Mouse (Mus musculus): Measurements from ENCODE around the gene Palmd. TPM values are rescaled to one million over a fixed set of nuclear protein-coding genes. Genes with fewer than 3 reads are reported as not detected.

The Palmd gene
- polyA plus RNA-seq, 1 experiment from 2014 or later, result 11.7 TPM

DNA sequence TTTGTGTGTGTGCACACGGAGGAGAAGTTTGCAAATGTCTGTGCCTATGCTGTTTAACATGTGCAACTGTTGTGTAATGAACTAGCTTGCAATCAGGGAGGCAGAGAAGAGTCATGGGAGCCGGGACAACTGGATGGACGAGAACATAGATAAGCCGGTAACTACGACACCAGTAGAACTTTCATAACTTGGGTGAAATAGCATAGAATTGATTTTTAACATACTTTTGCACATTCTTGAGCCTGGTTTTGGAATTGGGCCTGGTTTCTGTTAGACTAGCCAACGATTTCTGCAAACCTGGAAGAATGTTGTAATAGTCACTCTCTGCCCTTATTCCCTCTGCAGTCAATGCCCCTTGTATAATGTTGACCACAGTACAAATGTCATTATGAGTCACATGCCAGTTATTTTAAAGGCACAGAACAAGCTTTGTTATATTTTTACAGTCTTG, 18.1 kb downstream of the Palmd start:
- Histone ChIP-seq H3K4me2 (ENCODE audit: low read depth, low read length) (no peak overlapping the region), H3K9ac (ENCODE audit: low read length) (no peak overlapping the region), H3K4me1 (replicated peaks; ENCODE audit: control insufficient read depth, insufficient read depth, low read length) (0 out of 2 replicates have a peak, but pooled peaks cover 2% of the 10 kb centered on the region), H3K36me3 (ENCODE audit: control insufficient read depth, insufficient read depth, low read length) (no peaks in the 10 kb centered on the region), H3K27me3 (ENCODE audit: control insufficient read depth, insufficient read depth, low read depth, low read length) (no peaks in the 10 kb centered on the region), H3K27ac (ENCODE audit: low read length) (no peak overlapping the region), H3K9me3 (ENCODE audit: control insufficient read depth, low read length) (no peaks in the 10 kb centered on the region), H3K4me3 (ENCODE audit: low read length) (no peak overlapping the region)
- WGBS, result 49% methylated on average over 6 of the region's 6 CpGs
- peak; percentile 66 for ATAC-seq (ENCODE audit: low read depth)

GRCm38 (mm10) chr3:116946476-116946875, 22.3 kb downstream of the Palmd start:
- Histone ChIP-seq H3K4me3 (ENCODE audit: low read length) (no peak overlapping the region), H3K27me3 (ENCODE audit: control insufficient read depth, insufficient read depth, low read depth, low read length) (no peaks in the 10 kb centered on the region), H3K9me3 (ENCODE audit: control insufficient read depth, low read length) (no peaks in the 10 kb centered on the region), H3K9ac (ENCODE audit: low read length) (no peak overlapping the region), H3K36me3 (ENCODE audit: control insufficient read depth, insufficient read depth, low read length) (no peaks in the 10 kb centered on the region), H3K4me1 (replicated peaks; ENCODE audit: control insufficient read depth, insufficient read depth, low read length) (no peaks in the 10 kb centered on the region), H3K4me2 (ENCODE audit: low read depth, low read length) (no peak overlapping the region), H3K27ac (ENCODE audit: low read length) (no peak overlapping the region)
- WGBS, result 81% methylated on average over 4 of the region's 4 CpGs
- ATAC-seq (ENCODE audit: low read depth), result no peak

GRCm38 (mm10) chr3:116943422-116943821, 25.4 kb downstream of the Palmd start:
- H3K27me3 ChIP-seq (ENCODE audit: control insufficient read depth, insufficient read depth, low read depth, low read length), result no peaks in the 10 kb centered on the region; the same call in 1 of the 2 replicates
- no peaks in the 10 kb centered on the region for H3K36me3 ChIP-seq (ENCODE audit: control insufficient read depth, insufficient read depth, low read length)
- peaks cover 1% of the 10 kb centered on the region for H3K9me3 ChIP-seq (ENCODE audit: control insufficient read depth, low read length)
- 69% methylated on average over 4 of the region's 4 CpGs for WGBS
- H3K4me3 ChIP-seq (ENCODE audit: low read length), result no peak overlapping the region
- no peak overlapping the region for H3K27ac ChIP-seq (ENCODE audit: low read length)
- ATAC-seq (ENCODE audit: low read depth), result peak; percentile 27
- H3K9ac ChIP-seq (ENCODE audit: low read length), result no peak overlapping the region
- H3K4me2 ChIP-seq (ENCODE audit: low read depth, low read length), result no peak overlapping the region
- H3K4me1 ChIP-seq (replicated peaks; ENCODE audit: control insufficient read depth, insufficient read depth, low read length), result peaks cover 3% of the 10 kb centered on the region; the same call in 1 of the 2 replicates

DNA sequence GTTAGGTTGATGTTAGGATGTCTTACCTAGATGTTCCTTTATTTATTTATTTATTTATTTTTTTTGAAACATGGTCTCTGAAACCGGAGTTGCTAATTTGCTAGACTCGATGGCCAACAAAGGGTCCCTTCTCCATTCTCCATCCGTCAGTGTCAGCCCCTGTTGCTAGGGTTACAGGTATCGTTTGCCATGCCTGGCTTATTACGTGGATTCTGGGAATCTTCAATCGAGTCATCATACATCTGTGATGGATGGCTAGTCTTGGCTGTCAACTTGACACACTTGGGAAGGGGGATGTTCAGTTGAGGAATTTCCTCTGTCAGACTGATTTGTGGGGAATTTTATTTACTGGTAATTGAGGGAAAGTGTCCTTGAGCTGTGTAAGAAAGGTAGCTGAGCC, 26.0 kb downstream of the Palmd start:
- H3K36me3 ChIP-seq (ENCODE audit: control insufficient read depth, insufficient read depth, low read length), result no peaks in the 10 kb centered on the region

DNA sequence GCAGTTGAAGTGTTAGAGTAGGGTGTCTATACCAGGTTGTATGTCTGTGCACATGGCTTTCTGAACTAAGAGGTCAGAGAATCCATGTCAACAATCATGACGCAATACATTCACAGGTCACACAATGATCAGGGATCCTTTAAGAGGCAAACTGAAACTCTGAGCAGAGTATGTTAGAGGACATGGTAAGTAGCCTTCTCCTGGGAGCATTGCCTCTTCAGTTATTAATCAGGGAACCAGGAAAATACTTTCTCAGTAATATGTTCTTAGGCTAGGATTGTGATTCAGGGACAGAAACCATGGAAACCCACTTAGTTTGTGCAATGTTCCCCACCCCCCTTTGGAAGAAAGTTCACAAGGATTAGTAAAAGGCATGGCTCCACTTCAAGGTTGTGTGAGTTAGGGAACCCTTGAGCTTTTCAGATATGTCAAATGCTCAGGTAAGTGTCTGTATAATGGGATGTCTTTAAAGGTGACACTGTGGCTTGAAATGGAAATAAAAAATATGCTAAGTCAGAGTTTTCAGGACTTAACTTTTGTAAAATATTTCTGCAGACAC, 27.1 kb downstream of the Palmd start:
- peak overlapping the region; percentile 23 for H3K27ac ChIP-seq (ENCODE audit: low read length)
- H3K36me3 ChIP-seq (ENCODE audit: control insufficient read depth, insufficient read depth, low read length), result no peaks in the 10 kb centered on the region
- no peak overlapping the region for H3K9ac ChIP-seq (ENCODE audit: low read length)
- H3K9me3 ChIP-seq (ENCODE audit: control insufficient read depth, low read length), result peaks cover 5% of the 10 kb centered on the region
- ATAC-seq (ENCODE audit: low read depth), result peak; percentile 52
- 55% methylated on average over 1 of the region's 1 CpGs for WGBS
- no peaks in the 10 kb centered on the region; the same call in 1 of the 2 replicates for H3K27me3 ChIP-seq (ENCODE audit: control insufficient read depth, insufficient read depth, low read depth, low read length)
- H3K4me3 ChIP-seq (ENCODE audit: low read length), result no peak overlapping the region
- H3K4me1 ChIP-seq (replicated peaks; ENCODE audit: control insufficient read depth, insufficient read depth, low read length), result peaks cover 3% of the 10 kb centered on the region; the same call in 1 of the 2 replicates
- no peak overlapping the region for H3K4me2 ChIP-seq (ENCODE audit: low read depth, low read length)

More for the DNA sequence above, 26.0 kb downstream of the Palmd start:
- Histone ChIP-seq H3K4me3 (ENCODE audit: low read length) (no peak overlapping the region), H3K4me2 (ENCODE audit: low read depth, low read length) (no peak overlapping the region), H3K27ac (ENCODE audit: low read length) (no peak overlapping the region), H3K9ac (ENCODE audit: low read length) (no peak overlapping the region), H3K27me3 (ENCODE audit: control insufficient read depth, insufficient read depth, low read depth, low read length) (no peaks in the 10 kb centered on the region; the same call in 1 of the 2 replicates), H3K9me3 (ENCODE audit: control insufficient read depth, low read length) (peaks cover 5% of the 10 kb centered on the region), H3K4me1 (replicated peaks; ENCODE audit: control insufficient read depth, insufficient read depth, low read length) (peaks cover 3% of the 10 kb centered on the region; the same call in 1 of the 2 replicates)
- ATAC-seq (ENCODE audit: low read depth), result no peak
- WGBS, result 51% methylated on average over 6 of the region's 6 CpGs

DNA sequence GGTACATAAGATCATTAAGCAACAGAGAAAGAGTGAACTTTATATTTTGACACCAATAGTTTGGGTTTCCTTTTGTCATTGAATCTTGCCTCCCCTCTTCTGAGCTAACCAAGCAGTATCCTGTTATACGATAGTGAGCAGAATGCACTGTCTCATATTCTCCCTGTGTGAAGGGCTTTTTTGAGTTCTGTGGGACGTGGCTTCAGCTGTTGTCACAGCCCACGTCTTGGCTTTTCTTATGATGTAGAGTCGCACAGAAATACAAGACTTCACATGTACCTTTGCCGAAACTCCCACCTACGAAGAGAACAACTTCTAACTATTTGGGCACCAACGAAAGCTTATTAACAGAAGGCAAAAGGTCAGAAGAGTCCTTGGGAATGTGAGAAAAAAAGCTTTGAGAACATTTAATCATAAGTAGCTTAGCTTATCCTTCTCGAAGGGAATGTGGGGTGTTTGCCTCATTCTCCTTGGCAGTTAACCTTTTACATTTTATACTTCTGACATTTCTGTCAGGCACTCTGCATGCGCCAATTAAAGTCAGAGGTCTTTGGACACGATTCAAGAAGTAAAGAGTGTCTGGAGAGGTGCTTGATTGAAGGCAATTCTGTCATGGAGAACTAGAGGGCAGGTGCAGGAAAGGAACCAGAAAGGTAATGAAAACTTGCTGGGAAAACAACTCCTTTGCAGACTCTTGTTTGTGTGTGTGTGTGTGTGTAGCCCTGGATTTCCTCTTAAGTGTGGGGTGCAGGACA, 27.8 kb downstream of the Palmd start:
- no peaks in the 10 kb centered on the region for H3K36me3 ChIP-seq (ENCODE audit: control insufficient read depth, insufficient read depth, low read length)
- WGBS, result 53% methylated on average over 10 of the region's 10 CpGs

GRCm38 (mm10) chr3:116936934-116937691, 31.7 kb downstream of the Palmd start:
- H3K4me1 ChIP-seq (replicated peaks; ENCODE audit: control insufficient read depth, insufficient read depth, low read length), result peaks cover 3% of the 10 kb centered on the region; the same call in 1 of the 2 replicates
- peaks cover 5% of the 10 kb centered on the region for H3K9me3 ChIP-seq (ENCODE audit: control insufficient read depth, low read length)
- no peak overlapping the region for H3K4me2 ChIP-seq (ENCODE audit: low read depth, low read length)
- WGBS, result 59% methylated on average over 4 of the region's 4 CpGs
- no peak overlapping the region for H3K4me3 ChIP-seq (ENCODE audit: low read length)
- H3K27ac ChIP-seq (ENCODE audit: low read length), result no peak overlapping the region
- no peaks in the 10 kb centered on the region; the same call in 1 of the 2 replicates for H3K27me3 ChIP-seq (ENCODE audit: control insufficient read depth, insufficient read depth, low read depth, low read length)
- ATAC-seq (ENCODE audit: low read depth), result no peak
- H3K36me3 ChIP-seq (ENCODE audit: control insufficient read depth, insufficient read depth, low read length), result no peaks in the 10 kb centered on the region
- H3K9ac ChIP-seq (ENCODE audit: low read length), result no peak overlapping the region

More for the DNA sequence above, 27.8 kb downstream of the Palmd start:
- Histone ChIP-seq H3K4me2 (ENCODE audit: low read depth, low read length) (0 out of 2 replicates have a peak overlapping the region, but pooled peaks have one; percentile 19), H3K4me3 (ENCODE audit: low read length) (no peak overlapping the region), H3K27me3 (ENCODE audit: control insufficient read depth, insufficient read depth, low read depth, low read length) (no peaks in the 10 kb centered on the region; the same call in 1 of the 2 replicates), H3K27ac (ENCODE audit: low read length) (peak overlapping the region; percentile 49), H3K9ac (ENCODE audit: low read length) (no peak overlapping the region), H3K4me1 (replicated peaks; ENCODE audit: control insufficient read depth, insufficient read depth, low read length) (peaks cover 3% of the 10 kb centered on the region; the same call in 1 of the 2 replicates), H3K9me3 (ENCODE audit: control insufficient read depth, low read length) (peaks cover 5% of the 10 kb centered on the region)
- peak; percentile 81 for ATAC-seq (ENCODE audit: low read depth)

DNA sequence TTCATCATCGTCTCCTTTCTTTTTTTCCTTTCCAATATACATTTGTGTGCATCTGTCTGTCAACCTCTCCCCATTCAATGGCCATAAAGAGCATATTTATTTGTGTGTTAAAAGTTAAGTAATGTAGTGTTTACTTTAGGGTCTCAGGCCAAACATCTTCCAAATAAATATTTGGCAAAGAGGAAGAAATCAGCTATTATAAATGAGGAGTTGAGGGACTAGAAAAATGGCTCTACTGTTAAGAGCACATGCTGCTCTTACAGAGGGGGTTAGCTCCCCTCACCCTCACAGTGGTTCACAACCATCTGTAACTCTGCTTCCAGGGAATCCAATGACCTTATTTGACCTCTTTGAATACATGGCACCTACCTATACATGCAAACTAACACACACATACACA, 35.6 kb downstream of the Palmd start:
- no peak overlapping the region for H3K4me3 ChIP-seq (ENCODE audit: low read length)
- peak; percentile 62 for ATAC-seq (ENCODE audit: low read depth)
- no peaks in the 10 kb centered on the region for H3K36me3 ChIP-seq (ENCODE audit: control insufficient read depth, insufficient read depth, low read length)
- 46% methylated on average over 1 of the region's 1 CpGs for WGBS
- peaks cover under 1% of the 10 kb centered on the region; the same call in 1 of the 2 replicates for H3K9me3 ChIP-seq (ENCODE audit: control insufficient read depth, low read length)
- 0 out of 2 replicates have a peak, but pooled peaks cover 3% of the 10 kb centered on the region for H3K4me1 ChIP-seq (replicated peaks; ENCODE audit: control insufficient read depth, insufficient read depth, low read length)
- H3K27me3 ChIP-seq (ENCODE audit: control insufficient read depth, insufficient read depth, low read depth, low read length), result no peaks in the 10 kb centered on the region
- H3K4me2 ChIP-seq (ENCODE audit: low read depth, low read length), result no peak overlapping the region
- no peak overlapping the region for H3K9ac ChIP-seq (ENCODE audit: low read length)
- no peak overlapping the region for H3K27ac ChIP-seq (ENCODE audit: low read length)

- H3K27ac ChIP-seq (ENCODE audit: low read length), result no peak overlapping the region
- H3K4me3 ChIP-seq (ENCODE audit: low read length), result no peak overlapping the region
- 57% methylated on average over 4 of the region's 4 CpGs for WGBS
- H3K4me1 ChIP-seq (replicated peaks; ENCODE audit: control insufficient read depth, insufficient read depth, low read length), result 0 out of 2 replicates have a peak, but pooled peaks cover 3% of the 10 kb centered on the region
- peak; percentile 93 for ATAC-seq (ENCODE audit: low read depth)
- no peaks in the 10 kb centered on the region for H3K36me3 ChIP-seq (ENCODE audit: control insufficient read depth, insufficient read depth, low read length)
- no peaks in the 10 kb centered on the region for H3K9me3 ChIP-seq (ENCODE audit: control insufficient read depth, low read length)
- no peak overlapping the region for H3K9ac ChIP-seq (ENCODE audit: low read length)
- H3K4me2 ChIP-seq (ENCODE audit: low read depth, low read length), result no peak overlapping the region
- peaks cover 6% of the 10 kb centered on the region for H3K27me3 ChIP-seq (ENCODE audit: control insufficient read depth, insufficient read depth, low read depth, low read length)
Observed at GRCm38 (mm10) chr3:116928994-116929393, 39.8 kb downstream of the Palmd start.

All from lung, embryonic 16.5 days (tissue).